Mouse (Mus musculus): ENCODE measurements around the gene Igf2bp3.

The Igf2bp3 gene

DNA sequence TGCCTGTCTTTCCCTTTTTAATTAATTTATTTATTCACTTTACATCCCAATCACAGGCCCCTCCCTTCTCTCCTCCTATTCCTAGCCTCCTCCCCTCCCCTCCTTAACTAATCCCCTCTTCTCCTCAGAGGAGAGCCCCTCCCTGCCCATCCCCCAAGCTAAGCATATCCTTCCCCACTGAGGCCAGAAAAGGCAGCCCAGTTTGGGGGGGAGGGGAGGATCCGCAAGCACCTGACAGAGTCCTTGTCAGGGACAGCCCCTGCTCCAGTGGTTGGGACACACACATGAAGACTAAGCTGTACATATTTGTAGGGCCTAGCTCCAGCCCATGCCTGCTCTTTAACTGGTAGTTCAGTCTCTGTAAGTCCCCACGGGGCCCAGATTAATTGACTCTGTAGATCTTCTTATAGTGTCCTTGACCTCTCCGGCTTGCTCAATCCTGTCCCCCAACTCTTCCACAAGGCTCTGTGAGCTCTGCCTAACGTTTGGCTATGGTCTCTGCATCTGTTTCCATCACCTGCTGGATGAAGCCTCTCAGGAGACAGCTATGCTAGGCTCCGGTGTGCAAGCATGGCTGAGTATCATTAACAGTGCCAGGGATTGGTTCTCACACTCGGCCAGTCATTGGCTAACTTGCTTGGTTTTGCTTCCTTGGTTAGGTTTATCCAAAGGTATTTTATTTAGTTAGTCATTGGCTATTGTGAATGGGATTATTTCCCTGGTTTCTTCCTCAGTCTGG, 82.2 kb downstream of the Igf2bp3 start:
- no peak for DNase-seq (ENCODE audit: low spot score)

GRCm38 (mm10) chr6:49131855-49132254, 82.9 kb downstream of the Igf2bp3 start:
- no peak for DNase-seq (ENCODE audit: low spot score)

GRCm38 (mm10) chr6:49130328-49130727, 84.4 kb downstream of the Igf2bp3 start:
- no peak for DNase-seq (ENCODE audit: low spot score)

DNA sequence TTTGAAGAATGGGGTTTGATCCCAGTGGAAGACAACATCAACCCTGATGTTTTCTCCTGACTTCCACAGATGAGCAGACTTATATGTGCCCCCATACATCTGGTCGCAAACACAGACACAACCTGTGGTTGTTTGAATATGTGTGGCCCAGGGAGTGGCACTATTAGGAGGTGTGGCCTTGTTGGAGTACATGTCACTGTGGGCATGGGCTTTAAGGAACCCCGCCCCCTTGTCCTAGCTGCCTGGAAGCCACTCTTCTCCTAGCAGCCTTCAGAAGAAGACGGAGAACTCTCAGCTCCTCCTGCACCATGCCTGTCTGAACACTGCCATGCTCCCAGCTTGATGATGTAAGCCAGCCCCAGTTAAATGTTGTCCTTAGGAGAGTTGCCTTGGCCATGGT, 94.4 kb downstream of the Igf2bp3 start:
- DNase-seq (ENCODE audit: low spot score): no peak

GRCm38 (mm10) chr6:49119462-49120135, 95.2 kb downstream of the Igf2bp3 start:
- DNase-seq (ENCODE audit: low spot score): no peak

- no peak for DNase-seq (ENCODE audit: low spot score)
Observed at GRCm38 (mm10) chr6:49118446-49118845, 96.3 kb downstream of the Igf2bp3 start.

DNA sequence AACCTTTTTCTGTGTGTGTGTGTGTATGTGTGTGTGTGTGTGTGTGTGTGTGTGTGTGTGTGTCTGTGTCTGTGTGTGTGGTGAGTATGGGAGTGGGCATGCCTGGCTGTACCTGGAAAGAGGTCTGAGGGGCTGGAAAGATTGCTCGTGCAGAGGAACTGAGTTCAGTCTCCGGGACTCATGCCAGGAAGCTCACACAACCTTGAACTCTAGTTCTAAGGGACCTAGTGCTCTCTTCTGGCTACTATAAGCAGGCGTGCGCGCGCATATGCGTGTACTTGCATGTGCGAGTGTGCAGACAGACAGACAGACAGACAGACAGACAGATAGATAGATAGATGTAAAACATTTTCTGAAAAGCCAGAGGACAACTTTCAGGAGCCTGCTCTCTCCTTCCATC, 98.5 kb downstream of the Igf2bp3 start:
- no peak for DNase-seq (ENCODE audit: low spot score)

GRCm38 (mm10) chr6:49115550-49115949, 99.2 kb downstream of the Igf2bp3 start:
- no peak for DNase-seq (ENCODE audit: low spot score)

GRCm38 (mm10) chr6:49114457-49114856, 100.3 kb downstream of the Igf2bp3 start:
- DNase-seq (ENCODE audit: low spot score): no peak

- DNase-seq (ENCODE audit: low spot score): no peak
Observed at GRCm38 (mm10) chr6:49113895-49114294, 100.9 kb downstream of the Igf2bp3 start.

DNA sequence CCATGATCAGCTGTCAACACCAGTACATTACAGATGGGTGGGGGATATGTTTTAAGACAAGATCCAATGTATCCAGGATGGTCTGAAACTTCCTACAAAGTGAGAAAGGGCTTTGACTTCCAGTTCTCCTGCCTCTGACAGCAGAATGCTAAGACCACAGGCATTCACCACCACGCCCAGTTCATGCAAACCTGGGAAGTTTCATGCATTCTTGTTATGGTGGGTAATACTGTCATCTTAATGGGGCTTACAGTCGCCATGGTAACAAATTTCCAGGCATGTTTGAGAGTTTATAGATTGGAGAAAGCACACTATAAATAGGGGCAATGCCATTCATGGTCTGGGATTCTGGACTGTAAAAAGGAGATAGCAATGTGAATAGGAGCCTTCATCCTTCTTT, 105.6 kb downstream of the Igf2bp3 start:
- no peak for DNase-seq (ENCODE audit: low spot score)

DNA sequence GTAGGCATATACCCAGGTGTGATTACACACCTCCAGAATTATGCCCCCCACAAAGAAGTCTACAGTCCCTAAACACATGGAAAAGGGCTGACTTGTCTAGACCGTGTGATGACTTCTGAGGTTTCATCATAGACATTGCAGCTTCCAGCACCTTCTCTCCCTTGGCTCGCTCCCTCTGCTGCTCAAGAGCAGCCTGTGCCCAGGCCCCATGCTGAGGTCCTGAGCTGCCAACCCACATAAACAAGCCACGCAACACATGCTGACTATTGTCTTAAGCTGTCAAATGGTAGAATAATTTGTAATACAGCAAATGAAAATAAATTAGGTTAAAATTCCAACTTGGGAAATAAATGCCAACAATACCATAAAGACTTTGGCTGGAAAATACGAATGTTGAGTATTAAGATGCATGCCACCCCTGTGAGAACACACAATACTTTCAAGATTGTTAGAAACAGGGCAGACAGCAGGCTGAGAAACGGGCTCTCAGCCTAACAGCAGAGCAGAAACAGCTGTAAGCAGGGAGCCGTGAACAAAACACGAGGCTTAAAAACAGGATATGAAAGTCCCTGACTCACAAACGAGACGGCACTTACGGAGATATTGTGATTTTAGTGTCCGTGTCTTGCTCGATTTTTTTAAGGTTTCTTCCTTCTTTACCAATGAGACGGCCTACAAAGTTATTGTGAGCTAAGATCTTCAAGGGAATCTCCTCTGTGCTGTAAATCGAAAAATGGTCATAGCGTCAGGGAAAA, 107.8 kb downstream of the Igf2bp3 start:
- DNase-seq (ENCODE audit: low spot score): no peak

DNA sequence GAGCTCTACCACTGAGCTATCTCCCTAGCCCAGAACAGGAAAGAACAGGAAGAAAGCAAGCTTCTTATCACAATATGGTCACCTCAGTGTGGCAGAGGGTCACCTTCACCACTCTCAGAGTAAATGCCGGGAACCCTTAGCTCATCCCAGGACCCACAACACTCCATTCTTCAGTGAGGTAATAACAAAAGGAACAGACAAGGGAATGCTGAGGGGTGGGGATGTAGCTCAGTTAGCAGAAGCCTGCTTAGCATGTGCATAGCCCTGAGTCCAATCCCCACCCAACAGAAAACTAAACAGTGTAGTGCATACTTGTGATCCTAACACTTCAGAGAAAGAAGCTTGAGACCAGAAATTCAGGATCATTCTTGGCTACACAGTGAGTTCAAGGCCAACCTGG, 115.7 kb downstream of the Igf2bp3 start:
- DNase-seq (ENCODE audit: low spot score): no peak

DNA sequence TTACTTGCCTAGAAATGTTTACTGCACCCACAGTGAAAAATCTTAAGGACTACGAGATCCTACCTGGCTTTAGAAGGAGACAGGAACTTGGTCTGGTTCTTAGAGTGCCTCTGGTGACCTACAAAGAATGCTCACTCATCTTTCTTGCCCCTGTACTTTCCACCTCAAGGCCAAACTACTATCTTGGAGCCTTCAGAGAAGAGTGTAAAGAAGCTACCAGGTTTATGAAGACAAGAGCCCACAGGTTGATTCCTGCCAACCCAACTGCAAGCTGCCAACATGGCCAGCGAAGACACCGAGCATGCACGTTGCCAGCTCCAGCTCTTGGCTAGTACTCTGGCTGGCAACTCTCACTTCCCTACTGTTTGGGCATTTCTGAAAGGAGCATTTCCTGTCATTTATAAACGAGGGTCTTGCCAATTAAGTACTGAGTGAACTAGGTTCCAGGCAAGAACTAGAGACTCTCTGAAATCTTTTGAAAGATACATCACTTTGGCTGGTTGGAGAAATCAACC, 117.1 kb downstream of the Igf2bp3 start:
- DNase-seq (ENCODE audit: low spot score): no peak

DNA sequence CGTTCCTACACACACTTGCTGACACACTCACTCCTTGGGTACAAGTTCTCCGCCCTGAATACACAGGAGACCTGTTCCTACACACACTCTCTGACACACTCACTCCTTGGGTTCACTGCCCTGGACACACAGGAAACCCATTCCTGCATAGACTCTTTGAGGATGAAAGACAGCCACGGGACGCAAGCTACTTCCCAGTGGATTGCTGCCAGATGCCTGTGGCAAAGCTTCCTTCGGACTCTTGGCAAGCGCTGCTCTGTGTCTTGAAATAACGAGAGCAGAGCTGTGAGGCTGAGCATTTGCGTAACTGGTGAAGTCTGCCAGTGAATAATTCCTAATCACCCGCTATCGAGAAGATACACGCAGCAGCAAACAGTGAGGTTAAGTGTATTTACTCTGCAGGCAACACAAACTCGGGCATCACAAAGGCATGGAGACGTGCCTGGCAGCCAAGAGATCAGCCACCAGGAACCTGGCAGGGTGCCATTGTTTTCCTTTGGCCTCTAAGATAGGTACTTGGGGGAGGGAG, 117.8 kb downstream of the Igf2bp3 start:
- no peak for DNase-seq (ENCODE audit: low spot score)

DNA sequence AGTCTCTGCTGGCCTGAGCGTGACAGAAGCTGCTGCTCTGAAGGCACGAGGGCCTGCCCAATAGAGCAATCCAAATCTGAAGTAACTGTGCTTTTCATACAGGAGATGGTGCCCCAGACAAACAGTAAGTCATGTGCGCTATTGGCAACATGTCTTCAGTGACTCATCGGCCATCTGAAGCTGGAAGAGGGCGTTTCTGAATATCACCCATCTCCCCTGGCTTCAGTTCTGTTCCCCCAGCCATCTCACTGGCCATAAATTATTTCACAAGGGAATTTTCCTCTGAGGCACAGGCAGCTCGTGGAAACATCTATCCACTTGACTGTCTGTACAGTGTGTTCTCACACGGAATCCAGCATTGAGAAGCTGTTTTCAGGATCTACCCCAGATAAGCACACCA, 118.3 kb downstream of the Igf2bp3 start:
- no peak for DNase-seq (ENCODE audit: low spot score)

DNA sequence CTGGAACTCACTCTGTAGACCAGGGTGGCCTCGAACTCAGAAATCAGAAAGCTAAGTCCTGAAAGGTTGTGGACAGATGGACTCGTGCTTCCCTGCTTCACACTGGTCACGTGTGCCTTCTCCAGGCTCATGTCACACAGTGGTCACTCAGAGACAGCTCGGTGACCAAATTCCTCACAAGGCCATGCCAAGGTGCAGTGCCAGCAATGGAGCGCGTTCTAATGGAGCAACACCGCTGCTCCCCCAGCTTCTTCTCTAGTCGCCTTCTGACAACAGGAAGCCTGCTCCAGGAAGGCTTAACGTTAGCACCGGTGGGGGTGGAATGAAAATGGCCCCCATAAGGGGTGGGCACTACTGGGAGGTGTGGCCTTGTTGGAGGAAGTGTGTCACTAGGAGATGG, 119.8 kb downstream of the Igf2bp3 start:
- no peak for DNase-seq (ENCODE audit: low spot score)

DNA sequence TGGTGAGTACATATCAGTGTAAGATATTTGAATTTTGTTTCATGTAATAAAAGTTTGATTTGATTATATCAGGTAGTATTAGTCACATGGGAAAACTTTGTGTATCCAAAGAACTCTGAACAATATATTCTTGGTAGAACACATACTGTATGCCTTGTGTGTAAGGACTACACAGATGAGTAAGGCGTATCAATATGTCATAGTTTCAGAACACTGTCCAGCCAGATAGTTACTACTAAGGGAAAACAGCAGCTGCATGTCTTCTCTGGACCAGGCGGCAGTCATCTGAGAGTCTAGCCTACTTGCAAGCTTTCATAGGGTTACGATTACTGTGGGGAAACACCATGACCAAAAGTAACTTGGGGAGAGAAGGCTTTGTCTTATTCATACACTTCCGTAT, 131.7 kb downstream of the Igf2bp3 start:
- no peak for DNase-seq (ENCODE audit: low spot score)

DNA sequence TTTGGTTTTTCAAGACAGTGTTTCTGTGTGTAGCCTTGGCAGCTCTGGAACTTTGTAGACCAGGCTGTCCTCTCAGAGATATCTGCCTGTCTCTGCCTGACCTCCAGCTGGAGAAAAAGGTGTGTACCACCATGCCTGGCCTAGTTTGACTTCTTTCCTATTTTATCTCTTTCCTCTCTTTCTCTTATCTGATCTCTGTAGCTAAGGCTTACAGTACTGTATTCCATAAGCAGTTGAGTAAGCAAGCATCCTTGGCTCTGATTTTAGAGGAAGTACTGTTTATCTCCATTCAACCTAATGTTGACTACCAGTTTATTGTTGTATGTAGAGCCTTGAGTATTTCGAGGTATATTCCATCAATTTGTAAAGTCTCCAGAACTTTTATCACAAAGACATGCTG, 135.4 kb downstream of the Igf2bp3 start:
- no peak for DNase-seq (ENCODE audit: low spot score)

DNA sequence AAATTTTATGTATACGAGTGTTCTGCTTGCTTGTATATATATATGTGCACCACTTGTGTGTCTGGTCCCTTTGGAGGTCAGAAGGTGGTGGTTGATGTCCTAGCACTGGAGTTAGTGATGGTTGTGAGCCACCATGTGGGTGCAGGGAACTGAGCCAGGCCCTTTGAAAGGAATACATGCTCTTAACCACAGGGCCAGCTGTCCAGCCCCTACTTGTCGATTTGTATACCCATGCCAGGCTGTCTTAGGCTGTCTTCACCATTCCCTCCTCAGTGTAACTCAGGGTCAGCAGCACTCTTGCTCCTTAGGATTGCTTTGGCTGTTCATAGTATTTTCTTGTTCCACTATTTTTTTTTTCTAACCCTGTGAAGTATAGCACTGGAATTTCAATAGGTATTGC, 136.9 kb downstream of the Igf2bp3 start:
- no peak for DNase-seq (ENCODE audit: low spot score)

GRCm38 (mm10) chr6:49074117-49074490, 140.7 kb downstream of the Igf2bp3 start:
- DNase-seq (ENCODE audit: low spot score): peak; percentile 26

DNA sequence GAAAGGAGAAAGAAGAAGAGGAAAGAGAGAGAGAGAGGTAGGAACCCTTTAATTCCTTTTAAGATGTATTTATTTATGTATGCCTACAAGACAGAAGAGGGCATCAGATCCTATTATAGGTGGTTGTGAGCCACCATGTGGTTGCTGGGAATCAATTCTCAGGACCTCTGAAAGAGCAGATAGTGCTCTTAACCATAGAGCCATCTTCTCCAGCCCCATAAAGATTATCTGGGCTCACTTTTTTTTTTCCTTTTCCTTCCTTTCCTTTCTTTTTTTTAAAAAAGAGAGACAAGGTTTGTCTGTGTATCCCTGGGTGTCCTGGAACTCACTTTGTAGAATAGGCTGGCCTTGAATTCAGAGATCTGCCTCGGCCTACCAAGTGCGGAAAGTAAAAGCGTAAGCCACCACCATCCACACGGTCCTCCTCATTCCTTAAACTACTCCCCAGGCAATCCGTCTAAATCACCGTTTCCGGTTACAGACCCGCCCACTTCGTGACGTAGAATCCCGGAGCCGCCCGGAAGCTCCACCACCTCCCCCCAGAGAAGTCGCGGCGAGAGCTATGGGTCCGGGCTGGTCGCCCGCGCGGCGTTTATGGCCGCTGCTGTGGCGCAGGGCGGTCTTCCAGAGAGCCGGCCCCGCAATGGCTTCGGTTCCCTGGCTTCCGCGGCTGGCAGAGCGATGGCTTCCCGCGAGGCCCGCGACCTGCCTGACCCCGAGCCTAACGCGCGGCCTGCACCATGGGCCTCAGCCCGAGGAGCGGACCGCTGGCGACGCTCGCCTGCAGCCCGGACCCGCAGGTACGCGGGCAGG, 141.2 kb downstream of the Igf2bp3 start, which contains the start of gene Malsu1:
Gene Malsu1, plus strand, starts transcription at position 492 of the 813 bp plus-strand sequence.
- DNase-seq (ENCODE audit: low spot score): peak; percentile 91

Measured in c-Kit-positive CD71-positive TER-119-positive erythroid progenitor cells, embryonic 14.5 days (primary cell).